Mouse (Mus musculus) frontal cortex, postnatal 10 days (tissue): ENCODE results near the gene Irs1.

Source experiments
- DNase-seq, 2 experiments: peaks; one replicate each; pipeline ENCODE4 v3.0.0; 2022; ENCODE audit warnings: low spot score in 2 of 2, mixed read lengths in 1 of 2

Irs1 gene

GRCm38 (mm10) chr1:82291151-82291797 lies at the start of gene Irs1:
Gene Irs1 (minus strand): TSS chr1:82291416.
- DNase-seq: peak; percentile 79 to 85

DNA sequence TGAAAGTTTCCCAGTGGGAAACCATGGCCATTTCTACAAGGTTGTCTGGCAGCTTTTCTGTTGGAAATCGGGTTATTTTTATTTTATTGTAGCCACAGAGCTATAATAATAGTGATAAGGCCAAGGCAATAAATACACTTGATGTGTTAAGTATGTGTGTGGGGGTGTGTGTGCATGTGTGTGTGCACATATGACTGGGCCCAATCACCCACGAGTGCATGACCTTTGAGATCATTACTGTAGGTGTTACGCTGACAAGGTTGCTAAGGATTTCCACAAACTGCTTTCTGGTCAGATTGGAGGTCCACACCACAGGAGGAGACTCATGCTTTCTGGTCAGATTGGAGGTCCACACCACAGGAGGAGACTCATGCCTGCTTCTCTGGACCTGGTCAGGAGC lies 43.3 kb upstream of the Irs1 start:
- DNase-seq: no peak

GRCm38 (mm10) chr1:82329954-82330247 lies 38.7 kb upstream of the Irs1 start:
- DNase-seq: no peak

GRCm38 (mm10) chr1:82329237-82329953 lies 38.2 kb upstream of the Irs1 start:
- DNase-seq: no peak

DNA sequence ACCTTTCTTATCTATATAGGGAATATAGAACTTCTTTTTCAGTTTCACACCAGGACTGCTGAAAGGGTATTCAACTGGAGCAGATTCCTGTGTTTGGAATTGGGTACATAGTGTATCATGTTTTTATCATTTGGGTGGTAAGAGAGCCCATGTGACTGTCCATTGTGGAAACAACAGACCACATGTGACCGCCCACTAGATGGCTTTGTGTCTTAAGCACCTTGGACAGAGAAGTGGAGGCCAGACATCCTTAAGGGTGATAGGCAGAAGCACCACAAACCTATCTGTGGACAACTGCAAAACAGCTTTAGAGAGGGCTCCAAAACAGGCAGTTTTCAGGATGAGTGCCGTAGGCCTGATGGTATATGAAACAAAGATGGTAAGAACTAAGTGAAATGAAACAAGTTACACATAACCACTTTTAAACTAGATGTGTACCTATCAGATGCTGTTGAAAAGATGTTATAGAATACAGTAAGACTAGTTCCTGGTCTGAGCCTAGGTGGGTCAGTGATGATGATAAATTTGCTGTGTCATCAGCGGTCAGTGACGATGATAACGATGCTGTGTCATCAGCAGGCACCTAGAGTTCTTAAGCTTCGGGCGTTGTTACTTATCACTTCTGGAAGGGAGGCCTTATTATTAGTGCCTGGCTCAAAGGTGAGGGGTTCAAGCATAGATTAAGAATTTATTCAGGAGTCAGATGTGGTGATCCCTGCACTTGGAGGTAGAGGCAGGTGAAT lies 37.0 kb upstream of the Irs1 start:
- DNase-seq: no peak

DNA sequence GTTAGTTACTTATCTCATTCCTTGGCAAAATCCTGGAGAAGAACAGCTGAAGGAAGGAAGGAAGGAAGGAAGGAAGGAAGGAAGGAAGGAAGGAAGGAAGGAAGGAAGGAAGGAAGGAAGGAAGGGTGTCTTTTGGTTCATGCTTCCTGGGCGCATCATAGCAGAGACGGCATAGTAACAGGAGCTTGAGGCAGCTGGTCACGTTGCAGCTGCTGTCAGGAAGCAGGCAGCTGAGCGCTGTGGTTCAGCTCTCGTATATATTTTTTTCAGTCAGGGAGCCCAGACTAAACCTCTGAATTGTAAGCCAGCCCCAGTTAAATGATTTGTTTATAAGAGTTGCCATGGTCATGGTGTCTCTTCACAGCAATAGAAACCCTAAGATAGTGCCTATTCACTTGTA lies 34.9 kb upstream of the Irs1 start:
- no peak for DNase-seq

DNA sequence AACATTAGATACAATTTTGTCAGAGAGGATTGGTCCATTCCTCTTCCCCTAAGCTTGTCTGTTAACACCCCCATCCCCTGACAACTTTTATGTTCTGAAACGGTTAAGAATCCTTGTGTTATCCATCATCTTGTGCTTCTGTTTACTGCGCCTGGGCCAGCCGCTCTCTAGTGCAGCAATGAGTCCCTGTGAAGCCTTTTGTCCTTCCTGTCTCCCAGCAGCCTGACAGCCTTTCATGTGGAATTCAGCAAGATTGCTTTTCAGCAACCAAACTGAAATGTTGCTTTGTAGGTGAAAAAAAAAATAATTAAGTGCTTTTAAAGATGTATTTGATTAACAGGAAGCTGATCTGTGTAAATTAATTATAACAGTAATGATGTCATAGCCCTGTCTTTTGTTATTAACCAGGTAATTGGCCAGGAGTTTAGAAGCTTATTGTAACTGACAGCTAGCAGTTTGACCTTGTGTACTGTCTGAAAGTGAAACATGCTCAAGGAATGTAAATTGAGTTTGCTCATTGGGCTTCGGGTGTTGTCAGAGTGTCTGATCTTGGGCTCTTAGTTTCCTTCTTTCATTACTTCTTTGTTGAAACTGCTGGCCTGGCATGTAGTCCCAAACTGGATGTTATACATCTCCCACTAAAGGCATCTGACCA lies 33.0 kb upstream of the Irs1 start:
- no peak for DNase-seq

DNA sequence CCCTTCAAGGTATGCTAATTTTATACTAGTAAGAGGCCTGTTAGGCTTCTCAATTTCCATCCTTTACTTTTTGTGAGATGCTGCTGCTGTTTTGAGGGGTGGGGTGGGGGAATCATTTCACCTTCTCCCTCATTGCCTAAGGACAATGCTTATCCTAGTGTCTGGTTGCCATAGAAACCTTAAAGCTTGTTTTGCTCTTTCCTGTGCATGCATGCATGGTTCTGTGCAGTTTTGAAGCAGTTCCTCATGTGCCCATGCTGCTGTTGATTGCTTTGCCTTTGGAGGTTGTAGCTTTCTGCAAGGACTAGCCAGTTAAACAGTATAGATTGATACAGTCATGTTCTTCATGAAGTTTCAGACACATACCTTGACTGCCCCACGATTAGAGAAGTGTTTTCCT lies 30.2 kb upstream of the Irs1 start:
- no peak for DNase-seq

DNA sequence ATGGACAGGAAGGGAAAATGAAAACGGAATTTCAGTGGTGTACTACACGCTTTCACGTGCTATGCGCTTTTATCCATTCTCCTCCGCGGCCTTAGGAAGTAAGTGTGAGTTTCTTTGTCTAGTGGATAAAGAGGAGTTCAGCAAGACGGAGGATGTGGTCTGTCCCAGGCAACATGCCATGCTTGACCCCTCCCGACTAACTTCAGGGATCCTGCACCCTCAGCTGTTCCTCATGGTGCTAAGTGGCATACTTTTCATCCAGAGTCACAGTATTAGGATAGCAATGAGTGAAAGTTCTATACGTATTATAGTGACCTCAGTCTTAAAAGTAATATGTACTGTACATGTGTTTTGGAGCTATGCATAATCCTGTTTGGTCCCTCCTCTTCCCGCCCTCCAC lies 29.6 kb upstream of the Irs1 start:
- no peak for DNase-seq

GRCm38 (mm10) chr1:82320456-82320855 lies 29.2 kb upstream of the Irs1 start:
- no peak for DNase-seq

- DNase-seq: no peak
These were observed 25.5 kb upstream of the Irs1 start for GRCm38 (mm10) chr1:82316746-82317126.

- peak; percentile 93 to 97 for DNase-seq
These were observed 25.0 kb upstream of the Irs1 start, which contains the start of gene Rhbdd1 for GRCm38 (mm10) chr1:82316111-82316745. Gene Rhbdd1 (plus strand): TSS chr1:82316452.

DNA sequence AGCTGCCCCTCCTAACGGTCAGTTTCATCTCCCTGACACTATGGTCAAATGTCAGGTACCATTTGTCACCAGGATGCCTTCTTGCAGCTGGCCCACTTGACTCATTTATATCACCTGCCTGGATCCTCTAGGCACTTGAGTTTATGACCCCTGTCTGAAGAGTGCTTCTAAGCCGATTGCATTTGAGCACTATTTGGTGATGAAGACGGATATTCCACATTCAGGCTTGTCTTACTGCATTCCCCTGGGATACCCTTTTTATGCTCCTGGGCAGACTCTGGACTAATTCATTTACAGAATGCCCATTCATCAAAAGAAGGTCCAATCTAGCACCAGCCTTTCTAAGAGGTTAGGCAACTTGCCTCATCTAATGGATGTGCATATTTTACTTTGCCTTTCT lies 13.3 kb upstream of the Irs1 start:
- DNase-seq: no peak

- no peak for DNase-seq
These were observed 7.4 kb upstream of the Irs1 start for GRCm38 (mm10) chr1:82298586-82298985.

DNA sequence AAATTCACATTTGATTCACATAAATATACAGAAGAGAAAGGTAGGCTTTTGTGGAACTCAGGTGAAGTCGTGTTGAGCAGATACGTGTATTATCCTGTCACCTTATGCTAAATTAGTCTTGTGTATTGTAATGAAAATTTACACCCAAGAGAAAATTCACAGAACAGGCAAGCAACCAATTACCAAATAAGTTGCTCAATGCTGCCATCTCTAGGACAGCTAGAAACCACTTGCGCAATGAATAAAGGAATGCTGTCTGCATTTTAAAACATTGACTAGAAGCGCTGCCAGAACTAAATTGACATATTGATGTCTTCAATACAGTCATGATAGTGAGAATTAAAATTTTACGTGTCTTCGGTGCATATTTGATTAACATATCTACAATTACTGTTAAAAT lies 2.9 kb upstream of the Irs1 start:
- no peak for DNase-seq

GRCm38 (mm10) chr1:82292771-82293170 lies 1.6 kb upstream of the Irs1 start:
- peak; percentile 54 to 71 for DNase-seq

DNA sequence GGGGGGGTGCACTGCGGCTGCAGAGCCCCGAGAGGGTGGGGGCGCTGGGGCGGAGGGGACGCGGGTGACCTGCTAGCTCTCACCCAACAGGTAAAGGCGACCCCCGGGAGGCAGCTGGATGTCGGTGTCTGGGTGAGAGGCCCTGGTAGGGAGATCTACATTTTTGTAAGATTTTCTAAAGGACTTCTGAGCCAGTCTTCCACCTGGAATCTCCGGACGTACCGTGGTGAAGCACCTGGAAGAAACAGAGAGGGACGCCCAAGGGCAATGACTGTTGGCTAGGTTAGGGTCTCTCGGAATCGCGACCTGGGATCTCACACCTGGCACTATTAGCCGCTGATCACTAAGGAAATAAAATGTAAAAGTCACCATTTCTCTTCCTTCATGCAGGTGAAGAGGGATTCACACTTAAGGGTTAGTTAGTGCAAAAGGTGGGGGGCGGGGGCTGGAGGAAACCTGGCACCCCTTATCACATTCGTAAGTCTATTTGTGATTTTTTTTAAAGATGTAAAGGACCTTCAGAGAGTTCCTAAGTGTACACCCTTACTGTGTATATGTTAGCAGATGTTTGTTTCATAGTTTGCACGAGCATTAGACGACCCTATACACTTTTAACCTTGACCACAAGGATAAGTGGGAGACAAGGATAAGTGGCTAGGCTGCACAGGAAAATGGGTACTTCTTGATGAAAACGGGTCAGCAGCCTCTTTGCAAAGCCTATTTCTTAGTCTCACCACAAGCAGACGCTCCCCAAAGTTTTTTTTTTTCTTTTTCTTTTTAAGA lies 905 bp upstream of the Irs1 start:
- peak in 1 of 2 experiments; percentile 17 for DNase-seq

DNA sequence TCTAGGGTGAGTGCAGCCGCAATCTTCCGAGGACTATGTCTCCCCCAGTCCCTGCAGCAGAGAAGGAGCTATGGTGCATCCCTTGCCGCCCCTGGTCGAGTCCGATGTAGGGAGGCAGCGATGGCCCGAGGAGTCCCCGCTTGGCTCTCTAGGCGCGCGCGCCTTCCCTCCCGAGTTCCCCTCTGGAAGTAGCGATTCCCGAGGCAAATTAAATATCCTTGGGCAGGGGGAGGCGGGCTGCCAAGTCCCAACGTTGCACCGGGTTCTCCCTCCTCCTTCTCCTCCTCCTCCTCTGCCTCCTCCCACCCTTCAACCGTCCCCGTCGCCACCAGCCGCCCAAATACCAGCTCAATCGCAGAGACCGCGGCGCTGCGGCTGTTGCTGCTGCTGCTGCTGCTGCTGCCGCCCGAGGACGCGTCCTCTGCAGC lies 479 bp downstream of the Irs1 start:
- peak in 1 of 2 experiments; percentile 84 for DNase-seq

- peak; percentile 61 to 72 for DNase-seq
These were observed 1.1 kb downstream of the Irs1 start for GRCm38 (mm10) chr1:82289990-82290681.
